In the genomic region with DNA sequence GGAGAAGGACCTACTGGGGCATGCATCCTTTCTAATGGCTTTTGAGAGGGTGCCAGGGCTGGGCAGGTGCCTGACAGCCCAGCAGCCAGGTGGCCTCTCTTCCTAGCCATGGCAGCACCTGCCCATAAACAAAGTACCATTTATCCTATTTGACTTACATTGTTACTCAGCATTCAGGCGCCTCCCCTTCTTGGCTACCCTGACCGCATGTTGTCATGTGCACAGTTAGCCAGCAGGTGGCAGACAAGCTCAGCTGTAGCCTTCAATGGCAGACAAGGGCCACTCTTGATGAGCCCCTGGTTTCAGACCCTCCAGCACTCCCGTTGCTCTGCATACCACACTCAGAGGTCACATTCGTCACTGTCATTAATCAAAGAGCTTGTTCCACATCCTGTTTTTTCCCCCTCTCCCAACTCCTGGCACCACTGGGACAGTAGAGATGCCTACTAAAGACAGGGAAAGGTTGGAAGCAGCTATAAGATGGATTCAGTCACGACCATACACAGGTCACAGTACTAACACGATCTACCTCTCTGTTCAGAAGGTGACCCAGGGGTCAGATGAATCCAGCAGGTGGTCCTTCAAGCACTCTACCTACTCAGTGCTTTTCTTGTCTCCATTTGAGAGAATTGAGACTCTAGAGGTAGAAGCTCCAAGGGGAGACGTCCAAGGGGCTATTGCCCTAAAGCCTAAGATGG, we compare ENCODE assay signal across 8 mouse cellular contexts. TPM values are rescaled to one million over a fixed set of nuclear protein-coding genes. Genes with fewer than 3 reads are reported as not detected.
DNase-seq lines count a peak whose midpoint lies in the region; ATAC-seq and TF ChIP-seq lines count a peak whose summit lies in the region.

No protein-coding gene starts in this region.

- peak; percentile 47 for ATAC-seq in Patski

- POLR2A ChIA-PET in Patski (lab: Charles Lee): no interaction called here

- H3K27me3 ChIP-seq in Patski: peaks cover 36% of the 10 kb centered on the region

- in situ Hi-C loops in Patski (cut with MboI; ENCODE audit: low pct_unique_long_range_greater_than_20kb): loop anchor here (5.0 to 10.0 kb wide), 2 partner anchors 50 to 178 kb away; no protein-coding TSS in a partner anchor

- DNase-seq in Patski (ENCODE audit: low read depth, low spot score): peak; percentile 17
- DNase-seq in cerebellum, adult 9-11 months: peak; percentile 85
- DNase-seq in frontal cortex, postnatal 14 days (ENCODE audit: low spot score in 2 of 2): peak; percentile 75 to 83
- DNase-seq in induced T-regulatory cell, adult 2 months (ENCODE audit: low read depth): peak; percentile 75
- peak; percentile 86 to 90 for DNase-seq in left cerebral cortex, postnatal 14 days (ENCODE audit: low spot score in 2 of 2)
- peak; percentile 88 for DNase-seq in mesoderm, embryonic 11.5 days (ENCODE audit: low read depth, low spot score)
- peak; percentile 81 for DNase-seq in right cerebral cortex, postnatal 25 days
- DNase-seq in urinary bladder, postnatal 25 days (ENCODE audit: low spot score): peak; percentile 79

- intact Hi-C loops in left cerebral cortex, postnatal 14 days (cut with DNase I): loop anchor here (1.0 to 2.0 kb wide), 2 partner anchors 44 to 52 kb away; no protein-coding TSS in a partner anchor

- peak; percentile 85 for TF ChIP-seq CTCF in Patski (IDR thresholded peaks at IDR 0.05)

- CTCF ChIA-PET in Patski (lab: Charles Lee): interaction anchor here (0.7 to 4.2 kb wide), 14 partner anchors 10 to 77 kb away, joined by 3 to 31 read pairs (median 3); a partner anchor contains a TSS

RNA-seq across cellular contexts. Expression of a gene that starts 14.7 kb away (rescaled TPM):
- 4.3 TPM for polyA plus RNA-seq in Patski (2021)
- 10 to 100 TPM; 81.4 to 96.2 TPM for total RNA-seq in left cerebral cortex, postnatal 14 days (2021)

RNA-seq across cellular contexts. Expression of a gene that starts 34.0 kb away (rescaled TPM):
- not detected for polyA plus RNA-seq in Patski (2021)
- total RNA-seq in left cerebral cortex, postnatal 14 days (2021): under 1 TPM; 0.08 to 0.18 TPM

Comparison
In these comparisons a context has a peak if more than half of its experiments do, and no peak if none do; other contexts are left out.
1. Peak in every context shown above with its lines: DNase-seq and ATAC-seq.
2. DNase-seq: peak in every context shown above with its lines; median percentile 88 in left cerebral cortex, postnatal 14 days; 88 in mesoderm, embryonic 11.5 days; 85 in cerebellum, adult 9-11 months; 81 in right cerebral cortex, postnatal 25 days; 79 in frontal cortex, postnatal 14 days; 79 in urinary bladder, postnatal 25 days; 75 in induced T-regulatory cell, adult 2 months; 17 in Patski.